Mouse (Mus musculus) kidney, adult 9 months (tissue): ENCODE results near the gene Cox17.

ENCODE experiments used
- DNase-seq: peaks from one replicate; pipeline ENCODE4 v3.0.0; 2022

Cox17 gene

DNA sequence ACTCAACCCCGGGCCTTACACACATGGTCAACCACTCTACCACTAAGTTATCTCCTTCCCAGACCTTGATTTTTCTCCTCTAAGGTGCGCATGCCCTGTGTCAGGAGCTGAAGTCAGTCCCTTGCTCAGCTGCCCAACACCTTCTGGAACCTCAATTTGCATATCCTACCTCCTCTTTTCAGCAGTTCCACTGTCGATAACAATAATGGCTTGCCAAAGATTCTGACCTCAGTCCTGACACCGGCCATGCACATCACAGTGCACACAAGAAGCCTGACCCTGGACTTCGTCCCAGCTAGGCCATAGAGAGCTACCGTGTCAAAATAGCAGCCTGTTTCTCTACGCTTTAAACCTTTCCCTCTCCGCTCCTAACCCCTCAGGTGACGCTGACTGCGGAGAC is 26.6 kb downstream of the Cox17 start:
- no peak for DNase-seq

- DNase-seq = no peak
Observed at GRCm38 (mm10) chr16:38373941-38374340, 27.1 kb downstream of the Cox17 start.

DNA sequence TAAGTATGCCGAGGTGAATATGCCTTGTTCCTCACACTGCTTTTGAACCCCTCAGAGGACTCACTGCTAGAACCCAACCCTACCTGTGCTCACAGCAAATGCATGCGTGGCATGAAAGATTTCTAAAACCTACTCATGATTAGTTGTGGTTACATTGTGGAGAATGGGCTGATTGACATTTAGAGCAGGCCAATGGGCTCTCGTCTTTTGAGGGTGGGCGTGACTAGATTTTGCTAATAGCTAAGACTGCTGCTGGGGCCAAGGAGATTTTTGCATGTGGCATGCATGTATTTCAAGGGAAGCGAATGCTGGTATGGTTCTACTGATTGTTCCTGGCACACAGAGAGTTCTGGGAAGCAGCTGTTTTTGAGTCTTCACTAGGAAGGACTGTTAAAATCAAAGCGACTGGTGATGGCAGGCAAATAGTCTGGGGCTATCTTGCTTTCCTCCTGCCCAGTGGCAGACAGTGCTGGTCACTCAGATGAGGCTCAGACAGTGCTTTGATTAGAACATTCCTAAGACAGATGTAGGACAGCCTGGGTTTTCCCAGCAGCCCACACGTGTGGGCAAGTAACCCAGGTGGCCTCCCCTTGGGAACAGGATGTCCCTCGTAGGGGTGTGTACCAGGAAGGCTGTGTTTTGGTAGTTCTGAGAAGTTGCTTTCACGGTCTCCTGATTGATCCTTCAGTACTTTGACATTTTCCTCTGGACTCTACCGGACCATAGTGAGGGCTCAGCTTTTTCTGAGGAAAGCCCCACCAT is 27.8 kb downstream of the Cox17 start:
- no peak for DNase-seq

GRCm38 (mm10) chr16:38375182-38375581 is 28.4 kb downstream of the Cox17 start:
- no peak for DNase-seq

DNA sequence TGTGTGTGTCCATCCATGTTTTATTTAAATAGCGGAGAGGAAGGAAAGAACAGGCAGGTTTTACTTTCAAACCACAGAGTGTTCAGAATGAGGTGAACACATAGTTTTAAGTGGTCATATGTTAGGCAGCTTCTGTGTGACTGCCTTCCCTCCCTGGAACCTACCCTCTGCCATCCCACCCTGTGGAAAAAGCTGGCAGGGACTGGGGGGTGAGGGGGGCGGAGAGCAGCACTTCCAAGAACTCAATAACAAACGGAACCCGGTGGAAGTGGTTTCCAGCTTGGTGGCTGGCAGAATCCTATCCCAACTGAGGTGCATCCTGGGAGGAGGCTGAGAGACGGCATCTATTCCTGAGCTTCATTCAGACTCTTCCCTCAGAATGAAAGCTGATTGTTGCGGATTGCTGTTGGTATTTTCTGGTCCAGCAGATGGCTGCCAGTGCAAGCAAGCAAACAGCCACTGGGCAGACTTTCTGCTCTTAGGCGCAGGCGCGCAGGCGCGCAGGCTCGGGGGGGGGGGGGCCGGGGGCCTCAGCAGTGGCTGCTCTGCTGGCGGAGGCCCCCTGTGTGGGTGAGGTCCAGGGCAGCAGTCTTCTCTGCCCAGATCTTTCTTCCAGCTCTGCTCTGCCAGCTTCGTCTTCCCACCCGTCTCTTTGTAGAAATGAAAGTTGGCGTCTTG is 29.5 kb downstream of the Cox17 start:
- peak; percentile 59 for DNase-seq

DNA sequence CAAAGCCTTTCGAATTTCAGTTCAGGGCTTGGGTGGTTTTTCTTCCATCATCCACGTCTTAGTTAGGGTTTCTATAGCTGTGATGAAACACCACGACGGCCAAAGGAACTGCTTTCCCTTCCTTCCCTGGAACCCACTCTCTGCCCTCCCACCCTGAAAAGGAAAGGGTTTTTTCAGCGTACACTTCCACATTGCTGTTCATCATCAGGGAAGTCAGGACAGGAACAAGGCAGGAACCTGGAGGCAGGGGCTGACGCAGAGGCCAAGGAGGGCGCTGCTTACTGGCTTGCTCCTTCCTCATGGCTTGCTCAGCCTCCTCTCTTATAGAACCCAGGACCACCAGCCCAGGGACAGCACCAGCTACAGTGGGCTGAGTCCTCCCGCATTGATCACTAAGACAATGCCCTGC is 30.1 kb downstream of the Cox17 start:
- DNase-seq = peak; percentile 26

DNA sequence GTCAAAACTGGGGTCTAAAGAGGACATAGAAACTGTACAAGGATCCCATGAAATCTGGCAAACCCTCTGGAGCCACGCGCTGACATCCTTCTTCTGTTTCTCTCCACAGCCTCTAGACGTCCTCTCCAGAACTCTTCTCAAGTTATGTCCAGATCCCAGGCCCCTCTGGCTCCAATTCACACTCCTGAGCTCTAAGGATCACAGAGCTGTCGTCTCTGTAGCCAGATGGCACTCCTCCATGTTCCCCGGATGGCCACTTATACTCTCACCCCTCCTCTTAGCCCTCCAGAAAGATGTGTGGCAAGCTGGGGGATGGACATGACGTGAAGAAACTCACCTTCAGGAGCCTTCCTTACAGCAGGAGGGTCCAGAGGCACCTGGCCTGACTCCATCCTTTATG is 30.8 kb downstream of the Cox17 start:
- no peak for DNase-seq

GRCm38 (mm10) chr16:38378591-38378990 is 31.8 kb downstream of the Cox17 start:
- DNase-seq = no peak

DNA sequence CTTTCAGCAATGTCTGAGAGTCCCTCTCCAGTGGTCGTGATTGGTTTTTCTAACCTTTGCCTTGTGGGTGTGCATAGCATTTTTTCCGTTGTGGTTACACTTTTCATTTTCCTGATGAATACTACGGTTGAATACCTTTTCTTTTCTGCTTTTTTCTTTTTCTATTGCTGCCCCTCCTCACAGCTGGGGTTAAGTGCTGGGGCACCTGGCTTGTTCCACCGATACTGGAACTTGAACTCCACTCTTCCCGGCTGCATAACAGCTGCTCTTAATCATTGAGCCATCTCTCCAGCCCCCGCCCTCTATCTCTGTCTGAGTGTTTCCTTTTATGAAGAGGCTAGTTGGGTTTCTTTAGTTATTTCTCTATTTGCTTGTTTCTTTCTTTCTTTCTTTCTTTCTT is 32.3 kb downstream of the Cox17 start:
- no peak for DNase-seq

DNA sequence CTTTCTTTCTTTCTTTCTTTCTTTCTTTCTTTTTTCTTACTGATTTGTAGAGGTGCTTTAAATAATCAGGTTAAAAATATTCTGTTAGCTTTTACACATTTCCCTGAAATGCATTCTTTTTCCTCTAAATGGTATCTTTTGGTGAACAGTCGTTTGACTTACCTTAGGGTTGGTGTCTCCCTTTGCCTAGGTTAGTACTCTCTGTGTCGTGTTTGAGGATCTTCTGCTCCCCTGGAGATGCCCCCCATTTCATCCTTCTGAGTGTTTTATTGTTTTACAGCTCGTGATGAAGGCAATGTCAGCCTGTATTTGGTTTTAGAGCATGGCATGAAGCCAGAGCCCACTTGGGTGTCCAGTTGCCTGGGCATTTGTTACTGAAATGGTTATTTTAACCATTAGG is 32.7 kb downstream of the Cox17 start:
- DNase-seq = no peak

GRCm38 (mm10) chr16:38379926-38380325 is 33.1 kb downstream of the Cox17 start:
- no peak for DNase-seq

DNA sequence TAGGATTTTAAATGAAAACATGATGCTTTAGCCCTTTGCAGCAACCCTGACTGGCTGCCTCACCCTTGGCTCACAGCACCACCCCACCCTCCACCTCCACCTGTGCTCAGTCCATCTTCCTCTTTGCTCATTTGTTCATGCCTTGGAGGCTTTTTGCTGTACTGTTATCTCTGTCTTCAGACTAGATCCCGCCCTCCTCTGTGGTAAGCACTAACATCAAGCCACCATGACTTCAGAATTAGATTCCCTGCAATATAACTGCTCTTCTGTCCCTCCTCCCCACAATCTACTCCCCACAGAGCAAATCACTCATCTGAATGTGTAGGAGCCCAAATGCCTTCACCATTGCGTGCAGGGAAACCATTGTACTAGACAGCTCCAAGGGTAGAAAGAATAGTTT is 36.9 kb downstream of the Cox17 start:
- no peak for DNase-seq

- no peak for DNase-seq
Observed at GRCm38 (mm10) chr16:38385184-38385634, 38.4 kb downstream of the Cox17 start.

- DNase-seq = no peak
Observed at GRCm38 (mm10) chr16:38385700-38386099, 38.9 kb downstream of the Cox17 start.

- DNase-seq = no peak
Observed at GRCm38 (mm10) chr16:38387389-38387788, 40.6 kb downstream of the Cox17 start.

DNA sequence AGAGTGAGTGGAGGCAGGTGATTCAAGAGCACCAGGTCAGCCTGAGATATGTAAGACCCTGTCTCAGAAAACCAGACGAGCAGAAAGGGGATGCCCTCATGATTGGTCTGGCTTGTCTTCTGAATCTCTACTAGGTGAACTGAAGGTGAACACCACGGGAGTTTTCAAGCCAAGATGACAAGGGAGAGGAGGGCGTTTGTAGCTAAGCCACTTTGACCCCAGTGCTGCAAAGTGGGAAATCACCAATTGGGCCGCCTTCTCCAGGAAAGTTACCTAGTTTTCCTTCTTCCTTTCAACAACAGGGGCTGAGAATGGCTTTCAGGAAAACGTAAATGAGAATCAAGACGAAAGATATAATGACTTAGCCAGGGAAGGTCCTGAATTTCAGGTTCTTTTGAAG is 42.0 kb downstream of the Cox17 start:
- DNase-seq = no peak

GRCm38 (mm10) chr16:38389284-38389893 is 42.6 kb downstream of the Cox17 start:
- DNase-seq = no peak

GRCm38 (mm10) chr16:38390322-38390721 is 43.5 kb downstream of the Cox17 start:
- DNase-seq = no peak

DNA sequence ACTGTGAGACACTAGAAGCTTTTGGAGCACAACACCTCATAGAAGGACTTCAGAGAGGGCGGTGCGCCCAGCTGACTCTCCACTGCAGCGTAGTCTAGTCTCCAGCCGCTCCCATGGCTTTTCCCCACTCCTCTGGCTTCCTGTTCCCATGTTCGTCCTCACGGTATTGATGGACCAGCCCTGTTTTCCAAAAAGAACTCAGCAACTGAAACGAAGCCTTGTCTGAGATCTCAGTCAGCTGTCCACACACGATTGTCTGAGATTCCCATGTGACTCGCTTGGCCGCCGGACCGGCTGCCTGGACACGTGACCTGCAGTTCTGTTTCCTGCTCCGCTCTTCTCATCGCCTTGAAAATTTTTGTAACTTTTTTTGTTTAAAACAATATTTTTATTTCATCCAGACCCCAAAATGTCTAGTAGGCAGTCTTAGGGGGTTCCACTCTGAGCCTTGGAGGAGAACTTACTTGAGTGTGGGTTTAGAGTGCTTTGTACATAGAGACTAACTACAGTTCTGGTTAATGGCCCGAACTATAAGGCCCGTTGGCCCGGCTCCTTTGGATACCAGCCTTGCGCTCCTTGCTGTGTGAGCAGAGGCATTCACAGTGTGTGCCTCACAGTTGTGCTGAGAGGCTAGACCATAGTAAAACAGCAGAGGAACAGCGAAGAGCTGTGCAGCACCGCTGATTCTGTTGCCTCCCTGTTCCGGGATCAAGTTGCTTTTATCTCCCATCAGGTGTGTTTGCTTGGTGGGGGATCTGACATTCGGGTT is 45.5 kb downstream of the Cox17 start:
- peak; percentile 53 for DNase-seq

DNA sequence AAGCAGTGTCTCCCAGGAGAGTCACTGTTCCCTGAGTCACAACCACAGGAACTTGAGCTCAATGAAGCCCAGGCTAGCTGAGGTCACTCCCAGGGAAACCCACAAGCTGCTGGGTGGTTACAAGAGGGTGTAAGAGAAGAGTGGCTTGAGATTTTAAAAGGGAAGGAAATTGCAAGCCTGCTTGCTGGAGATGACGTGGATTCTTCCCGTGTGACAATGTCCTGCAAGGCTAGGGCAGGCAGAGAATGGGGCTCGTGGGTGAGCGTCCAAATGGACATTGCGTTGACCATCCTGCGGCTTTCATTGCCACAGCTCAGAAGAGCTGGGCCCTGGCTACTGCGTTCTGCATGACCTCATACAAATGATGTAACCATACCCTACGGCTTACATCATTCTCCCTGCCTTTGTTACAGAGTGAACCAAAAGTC is 47.4 kb downstream of the Cox17 start:
- no peak for DNase-seq

- DNase-seq = no peak
Observed at GRCm38 (mm10) chr16:38395060-38395730, 48.4 kb downstream of the Cox17 start.

GRCm38 (mm10) chr16:38396155-38396554 is 49.4 kb downstream of the Cox17 start:
- DNase-seq = peak; percentile 48

DNA sequence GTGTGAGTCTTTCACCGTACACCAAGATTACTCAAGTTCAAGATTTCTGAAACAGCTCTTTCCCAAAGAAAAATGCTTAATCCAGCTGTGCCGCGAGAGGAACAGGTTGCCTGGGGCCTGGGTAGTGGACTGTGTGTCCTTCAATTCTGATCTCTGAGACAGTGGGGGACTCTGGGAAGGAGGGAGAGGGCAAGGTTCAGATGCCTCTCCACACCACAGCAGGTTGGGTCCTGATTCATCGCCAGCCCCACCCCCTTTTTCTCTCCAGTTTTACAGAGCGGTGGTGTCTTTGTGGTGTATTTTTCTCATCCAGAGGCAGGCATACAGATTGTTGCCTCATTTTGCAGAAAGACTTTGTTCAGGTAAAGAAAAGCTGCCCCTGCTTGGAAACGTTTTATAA is 51.5 kb downstream of the Cox17 start:
- DNase-seq = peak; percentile 86
